Mouse (Mus musculus) limb, embryonic 11.5 days (tissue): ENCODE results near the gene Ubqlnl. TPM values are rescaled to one million over a fixed set of nuclear protein-coding genes. Genes with fewer than 3 reads are reported as not detected.

Experiments used
- polyA plus RNA-seq: library from polyadenylated mRNA; unstranded; fragments of >200 nt; fragmentation: Nextera tagmentation; extraction: Ambion mirVana; gene quantifications from 2 replicates; pipeline ENCODE4 v1.2.1, GENCODE M21; 2014

Ubqlnl gene
- polyA plus RNA-seq, 1 experiment from 2014 or later: not detected

Other genes with a start within 250 kb of the Ubqlnl start
- gene Olfr65, start 247.1 kb downstream of the Ubqlnl start, polyA plus RNA-seq: not detected in 2 replicates
- gene Olfr631, start 221.7 kb downstream of the Ubqlnl start, polyA plus RNA-seq: not detected in 2 replicates
- not detected in 2 replicates for gene Olfr632, start 216.2 kb downstream of the Ubqlnl start, polyA plus RNA-seq
- gene Olfr633, start 206.1 kb downstream of the Ubqlnl start, polyA plus RNA-seq: not detected in 2 replicates
- not detected in 2 replicates for gene Olfr635, start 179.4 kb downstream of the Ubqlnl start, polyA plus RNA-seq
- not detected in 2 replicates for gene Olfr638, start 151.8 kb downstream of the Ubqlnl start, polyA plus RNA-seq
- gene Olfr639, start 133.3 kb downstream of the Ubqlnl start, polyA plus RNA-seq: not detected in 2 replicates
- not detected in 2 replicates for gene Olfr640, start 125.0 kb downstream of the Ubqlnl start, polyA plus RNA-seq
- not detected in 2 replicates for gene Olfr641, start 115.1 kb downstream of the Ubqlnl start, polyA plus RNA-seq
- not detected in 2 replicates for gene Olfr642, start 97.9 kb downstream of the Ubqlnl start, polyA plus RNA-seq
- not detected in 2 replicates for gene 4930516K23Rik, start 89.1 kb downstream of the Ubqlnl start, polyA plus RNA-seq
- gene Olfr644, start 78.7 kb downstream of the Ubqlnl start, polyA plus RNA-seq: not detected in 2 replicates
- gene Olfr645, start 65.1 kb downstream of the Ubqlnl start, polyA plus RNA-seq: not detected in 2 replicates
- not detected in 2 replicates for gene Olfr646, start 45.7 kb downstream of the Ubqlnl start, polyA plus RNA-seq
- gene Ubqln5, start 20.7 kb downstream of the Ubqlnl start, polyA plus RNA-seq: not detected in 2 replicates
- not detected in 2 replicates for gene Olfr643, start 13.2 kb downstream of the Ubqlnl start, polyA plus RNA-seq
- not detected in 2 replicates for gene Ubqln3, start 7.3 kb downstream of the Ubqlnl start, polyA plus RNA-seq
- gene Olfm5, start 14.3 kb upstream of the Ubqlnl start, polyA plus RNA-seq: not detected in 2 replicates
- 0.18 and 0.25 TPM in 2 replicates for gene Olfr648, start 32.8 kb upstream of the Ubqlnl start, polyA plus RNA-seq
- not detected in 2 replicates for gene Olfr649, start 45.4 kb upstream of the Ubqlnl start, polyA plus RNA-seq
- 3.5 and 5.5 TPM in 2 replicates for gene Trim6, start 68.2 kb upstream of the Ubqlnl start, polyA plus RNA-seq
- 0.64 and 1.4 TPM in 2 replicates for gene Trim34a, start 93.9 kb upstream of the Ubqlnl start, polyA plus RNA-seq
- 0.08 and 0.13 TPM in 2 replicates for gene Trim5, start 137.5 kb upstream of the Ubqlnl start, polyA plus RNA-seq
- gene Trim12a, start 164.9 kb upstream of the Ubqlnl start, polyA plus RNA-seq: 3.8 and 3.9 TPM in 2 replicates
- gene Trim34b, start 178.9 kb upstream of the Ubqlnl start, polyA plus RNA-seq: not detected in 2 replicates
- 1.3 and 1.8 TPM in 2 replicates for gene Trim12c, start 202.8 kb upstream of the Ubqlnl start, polyA plus RNA-seq
- not detected in 2 replicates for gene Trim30b, start 219.3 kb upstream of the Ubqlnl start, polyA plus RNA-seq